Mouse (Mus musculus) liver, embryonic 14.5 days (tissue): Measurements from ENCODE around the gene Zbtb43. TPM values are rescaled to one million over a fixed set of nuclear protein-coding genes. Genes with fewer than 3 reads are reported as not detected.
A peak's percentile ranks its signal among the peaks of the same experiment; 100 is the strongest.

Source experiments
- ATAC-seq: fragments of 200-750 bp; cut with Nextera tagmentation; 2 replicates; pipeline ENCODE4 v1.8.0; 2017; ENCODE audit warnings: moderate number of reproducible peaks, mild to moderate bottlenecking, moderate library complexity; ENCODE audit not compliant: insufficient read depth
- DNase-seq, 3 experiments: peaks; one replicate each; pipeline ENCODE4 v3.0.0-alpha.2; 2012 to 2013; ENCODE audit warnings: low read depth in 3 of 3, low spot score in 3 of 3
- H3K27ac ChIP-seq: fragments of 300-500 bp; sonication (generic); 2 replicates; pipeline ENCODE4 v1.5.1; 2014; ENCODE audit warnings: moderate library complexity, mild to moderate bottlenecking, control low read depth, inconsistent platforms
- H3K27me3 ChIP-seq: fragments of 300-500 bp; sonication (generic); 2 replicates; pipeline ENCODE4 v1.6.1; 2014; ENCODE audit warnings: mild to moderate bottlenecking, low read length, moderate library complexity; ENCODE audit not compliant: control insufficient read depth, insufficient read depth
- H3K36me3 ChIP-seq: fragments of 300-500 bp; sonication (generic); replicated peaks from 2 replicates; pipeline ENCODE4 v1.6.1; 2014; ENCODE audit warnings: low read depth; ENCODE audit not compliant: control insufficient read depth, insufficient read depth
- H3K4me1 ChIP-seq, 2 experiments: fragments of 200-500 bp in 1 of 2; fragments of 300-500 bp in 1 of 2; sonication (generic) in 1 of 2; replicated peaks; 2 replicates each; pipeline ENCODE4 v1.6.1; 2012 to 2014; ENCODE audit warnings: antibody characterized with exemption in 1 of 2, inconsistent platforms in 1 of 2, low read length in 1 of 2; ENCODE audit not compliant: control insufficient read depth in 2 of 2, insufficient read depth in 2 of 2
- H3K4me2 ChIP-seq: fragments of 300-500 bp; sonication (generic); 2 replicates; pipeline ENCODE4 v1.6.1; 2014; ENCODE audit warnings: low read depth, mild to moderate bottlenecking, control low read depth, moderate library complexity
- H3K4me3 ChIP-seq, 2 experiments: fragments of 200-500 bp in 1 of 2; fragments of 300-500 bp in 1 of 2; sonication (generic) in 1 of 2; 2 replicates each; pipeline ENCODE4 v1.5.1; 2012 to 2014; ENCODE audit warnings: low read depth in 2 of 2, low read length in 2 of 2, mild to moderate bottlenecking in 2 of 2, control low read depth in 1 of 2, inconsistent platforms in 1 of 2, moderate library complexity in 1 of 2; ENCODE audit not compliant: insufficient read depth in 1 of 2
- H3K9ac ChIP-seq: fragments of 300-500 bp; sonication (generic); replicated peaks from 2 replicates; pipeline ENCODE4 v1.6.1; 2014; ENCODE audit warnings: mild to moderate bottlenecking, control low read depth, moderate library complexity
- H3K9me3 ChIP-seq: fragments of 300-500 bp; sonication (generic); 2 replicates; pipeline ENCODE4 v1.6.1; 2016; ENCODE audit warnings: low read length, mixed read lengths; ENCODE audit not compliant: control insufficient read depth
- CTCF ChIP-seq: IDR thresholded peaks from 2 replicates; pipeline ENCODE4 v1.5.1; 2016; ENCODE audit warnings: antibody characterized with exemption, low read depth, control low read depth
- EP300 ChIP-seq: IDR thresholded peaks from 2 replicates; pipeline ENCODE4 v1.6.1; 2016; ENCODE audit warnings: antibody characterized with exemption, low read depth
- WGBS: fragments of 180-500 bp; shearing (Covaris S2); extraction: QIAGEN DNeasy Blood & Tissue Kit; methylation state at CpG from one replicate; pipeline ENCODE4 v1.1.7; 2014; ENCODE audit not compliant: insufficient replicate concordance; 5-methylcytosine and 5-hydroxymethylcytosine counted together
- polyA plus RNA-seq, 2 experiments: library from polyadenylated mRNA; depleted of rRNA in 1 of 2; stranded (reverse) in 1 of 2; unstranded in 1 of 2; fragments of >200 nt; fragmentation: Nextera tagmentation in 1 of 2; extraction: Ambion mirVana in 1 of 2; gene quantifications; 2 replicates each; pipeline versions ENCODE4 v1.2.1 to v1.2.3; 2012 to 2014

Gene Zbtb43
- polyA plus RNA-seq (2012; rRNA removed) (3.8 and 4.0 TPM in 2 replicates), polyA plus RNA-seq (2014; fragmentation: Nextera tagmentation; extraction: Ambion mirVana) (5.3 and 6.1 TPM in 2 replicates)

- peak within 1 kb of the TSS; percentile 87 to 90 for H3K4me3 ChIP-seq
- H3K4me2 ChIP-seq, result peak within 1 kb of the TSS; percentile 71
- peak; percentile 95 for ATAC-seq
- peak within 1 kb of the TSS; percentile 38 for H3K27ac ChIP-seq
- DNase-seq, result peak; percentile 88 to 92 (median 91)
- peaks cover 6 to 10% of the 10 kb centered on the region in 2 experiments for H3K4me1 ChIP-seq
- no peaks in the 10 kb centered on the region; the same call in none of the 2 replicates for H3K36me3 ChIP-seq
- H3K27me3 ChIP-seq, result no peaks in the 10 kb centered on the region
- H3K9me3 ChIP-seq, result no peaks in the 10 kb centered on the region
- peak within 1 kb of the TSS; percentile 85 for H3K9ac ChIP-seq
- 0 out of 2 replicates have a peak, but pooled peaks have one; percentile 10 for TF ChIP-seq CTCF
- no peak for TF ChIP-seq EP300
- 2% methylated on average over 35 of the region's 36 CpGs for WGBS
These were observed at the start of gene Zbtb43 for GRCm38 (mm10) chr2:33468466-33469097. Zbtb43 (minus strand) TSS chr2:33468559.

- DNase-seq (no peak), ATAC-seq (no peak)
- no peak overlapping the region for H3K4me2 ChIP-seq
- TF ChIP-seq CTCF (no peak), EP300 (no peak)
- WGBS, result 58% methylated on average over 19 of the region's 19 CpGs
- H3K27ac ChIP-seq, result no peak overlapping the region
- H3K4me1 ChIP-seq, result no peaks in the 10 kb centered on the region
- H3K27me3 ChIP-seq, result no peaks in the 10 kb centered on the region
- H3K9ac ChIP-seq, result no peak overlapping the region
- no peak overlapping the region for H3K4me3 ChIP-seq
- no peaks in the 10 kb centered on the region for H3K9me3 ChIP-seq
- no peaks in the 10 kb centered on the region for H3K36me3 ChIP-seq
These were observed 47.5 kb upstream of the Zbtb43 start for GRCm38 (mm10) chr2:33515856-33516255.

- no peak for ATAC-seq
- H3K4me2 ChIP-seq, result no peak overlapping the region
- no peak overlapping the region for H3K9ac ChIP-seq
- TF ChIP-seq CTCF (no peak), EP300 (no peak)
- no peaks in the 10 kb centered on the region for H3K27me3 ChIP-seq
- no peaks in the 10 kb centered on the region for H3K9me3 ChIP-seq
- no peak overlapping the region for H3K27ac ChIP-seq
- no peak overlapping the region for H3K4me3 ChIP-seq
- no peaks in the 10 kb centered on the region for H3K4me1 ChIP-seq
- H3K36me3 ChIP-seq, result no peaks in the 10 kb centered on the region
- WGBS, result 66% methylated on average over 8 of the region's 8 CpGs
- DNase-seq, result no peak
These were observed 47.1 kb upstream of the Zbtb43 start for GRCm38 (mm10) chr2:33515431-33515830.

- no peak overlapping the region for H3K4me2 ChIP-seq
- H3K9me3 ChIP-seq, result no peaks in the 10 kb centered on the region
These were observed 42.4 kb upstream of the Zbtb43 start for GRCm38 (mm10) chr2:33510791-33511190.

GRCm38 (mm10) chr2:33502602-33503001 is 34.2 kb upstream of the Zbtb43 start:
- no peak overlapping the region for H3K4me2 ChIP-seq
- no peaks in the 10 kb centered on the region for H3K27me3 ChIP-seq
- H3K4me1 ChIP-seq, result no peaks in the 10 kb centered on the region
- H3K4me3 ChIP-seq, result no peak overlapping the region
- 6% methylated on average over 2 of the region's 2 CpGs for WGBS
- TF ChIP-seq CTCF (no peak), EP300 (no peak)
- H3K9ac ChIP-seq, result no peak overlapping the region
- H3K27ac ChIP-seq, result no peak overlapping the region
- no peaks in the 10 kb centered on the region for H3K36me3 ChIP-seq
- no peak for DNase-seq
- no peaks in the 10 kb centered on the region for H3K9me3 ChIP-seq
- ATAC-seq, result no peak

More at GRCm38 (mm10) chr2:33510791-33511190, 42.4 kb upstream of the Zbtb43 start:
- ATAC-seq (no peak), DNase-seq (no peak)
- Histone ChIP-seq H3K4me1 (no peaks in the 10 kb centered on the region), H3K27me3 (no peaks in the 10 kb centered on the region), H3K9ac (no peak overlapping the region), H3K27ac (no peak overlapping the region), H3K36me3 (no peaks in the 10 kb centered on the region), H3K4me3 (no peak overlapping the region)
- no peak for TF ChIP-seq CTCF
- TF ChIP-seq EP300, result no peak
- WGBS, result 85% methylated on average over 1 of the region's 1 CpGs
